Mouse (Mus musculus) gonadal fat pad, adult 2 months (tissue): ENCODE data around the gene Herpud2. TPM values are rescaled to one million over a fixed set of nuclear protein-coding genes. Genes with fewer than 3 reads are reported as not detected.
"Not testable (repeated sequence)": the region's sequence is repeated elsewhere in the genome, so short reads cannot be mapped to it uniquely, and the experiment has no call there.

Source experiments
- DNase-seq: peaks from one replicate; pipeline ENCODE4 v3.0.0-alpha.2; 2012; ENCODE audit warnings: low read depth
- polyA plus RNA-seq: library from polyadenylated mRNA; depleted of rRNA; stranded (reverse); fragments of >200 nt; gene quantifications from 2 replicates; pipeline ENCODE4 v1.2.3, GENCODE M21; 2012; rRNA removed

The Herpud2 gene
- polyA plus RNA-seq, 1 experiment: 29.8 TPM

DNA sequence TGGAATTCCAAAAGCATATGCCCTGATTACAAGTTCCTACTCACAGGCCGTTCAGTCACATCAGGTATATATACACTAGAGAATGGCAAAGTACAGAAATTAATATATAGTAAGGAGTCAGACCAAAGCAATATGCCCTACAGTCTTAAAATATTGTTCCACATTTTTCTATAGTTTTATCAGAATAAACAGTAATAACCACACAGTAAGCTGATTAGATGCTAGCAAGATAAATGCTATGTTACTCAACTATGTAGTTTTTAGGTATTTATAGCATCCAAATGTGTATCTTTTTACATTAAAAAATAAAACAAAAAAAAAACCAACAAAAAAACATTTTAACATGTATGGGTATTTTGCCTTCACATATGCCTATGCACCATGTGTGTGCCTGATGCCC is 5.7 kb downstream of the Herpud2 start:
- DNase-seq: no peak

GRCm38 (mm10) chr9:25143950-25144349 is 7.7 kb downstream of the Herpud2 start:
- DNase-seq: no peak

DNA sequence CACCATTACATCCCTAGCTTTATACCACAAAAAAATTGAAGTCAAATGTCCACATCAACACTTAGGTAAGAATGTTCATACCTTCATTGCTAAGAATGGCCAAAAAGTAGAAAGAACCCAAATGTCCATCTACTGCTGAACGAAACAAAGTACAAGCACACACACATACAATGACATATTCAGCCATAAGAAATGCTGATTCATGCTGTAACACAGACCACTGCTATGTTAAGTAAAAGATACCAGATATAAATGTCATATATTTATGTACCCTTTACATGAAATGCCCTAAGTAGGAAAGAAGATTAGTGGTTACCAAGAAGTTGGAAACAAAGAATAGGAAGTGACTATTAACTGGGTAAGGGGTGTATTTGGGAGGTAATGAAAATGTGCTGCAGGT is 8.6 kb downstream of the Herpud2 start:
- no peak for DNase-seq

- DNase-seq: no peak
Measured at GRCm38 (mm10) chr9:25142041-25142440, 9.6 kb downstream of the Herpud2 start.

GRCm38 (mm10) chr9:25140330-25140729 is 11.3 kb downstream of the Herpud2 start:
- no peak for DNase-seq

- no peak for DNase-seq
Measured at GRCm38 (mm10) chr9:25138900-25139299, 12.7 kb downstream of the Herpud2 start.

DNA sequence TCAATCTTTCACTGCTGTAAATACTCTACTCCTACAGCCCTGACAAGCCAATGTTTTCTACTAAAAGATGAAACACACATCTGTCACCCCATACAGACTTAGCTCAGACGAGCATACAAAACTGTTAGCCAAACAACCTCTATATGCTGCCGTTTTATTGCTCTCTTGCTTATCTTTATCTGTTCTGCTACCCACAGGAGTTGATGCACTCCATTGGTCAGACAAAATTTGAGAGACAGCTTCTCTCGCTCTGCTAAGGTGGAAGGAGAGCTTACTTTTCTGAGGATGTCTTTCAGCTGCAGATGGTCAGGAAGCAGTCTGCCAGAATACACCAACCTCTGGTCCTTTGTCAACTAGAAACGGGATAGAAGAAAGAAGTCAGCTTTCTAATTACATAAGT is 18.7 kb downstream of the Herpud2 start:
- no peak for DNase-seq

- no peak for DNase-seq
Measured at GRCm38 (mm10) chr9:25132253-25132652, 19.4 kb downstream of the Herpud2 start.

- no peak for DNase-seq
Measured at GRCm38 (mm10) chr9:25124048-25124447, 27.6 kb downstream of the Herpud2 start.

GRCm38 (mm10) chr9:25123590-25123989 is 28.0 kb downstream of the Herpud2 start:
- not testable (repeated sequence) for DNase-seq

GRCm38 (mm10) chr9:25104638-25105037 is 47.0 kb downstream of the Herpud2 start:
- DNase-seq: no peak

GRCm38 (mm10) chr9:25102881-25103280 is 48.7 kb downstream of the Herpud2 start:
- DNase-seq: no peak

DNA sequence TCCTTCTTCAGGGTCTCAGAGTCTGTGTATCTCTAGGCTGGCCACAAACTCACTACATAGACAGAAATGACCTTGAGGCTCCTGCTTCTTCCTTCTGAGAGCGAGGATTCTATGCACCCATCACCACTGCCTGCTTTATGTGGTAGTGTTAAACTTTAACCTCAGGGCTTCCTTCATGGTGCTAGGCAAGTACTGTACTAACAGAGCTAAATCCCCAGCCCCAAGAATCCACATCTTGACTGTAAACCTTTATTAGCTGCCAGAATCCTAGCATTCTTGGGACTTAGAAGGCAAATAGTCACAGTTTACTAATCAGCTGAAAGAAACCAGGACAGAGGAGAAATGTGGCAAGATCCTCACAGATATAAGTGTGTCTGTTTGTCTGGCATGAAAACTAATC is 60.8 kb downstream of the Herpud2 start:
- no peak for DNase-seq

GRCm38 (mm10) chr9:25089122-25089521 is 62.5 kb downstream of the Herpud2 start, which contains the start of gene Gm10181:
Gm10181 (plus strand) TSS chr9:25089422.
- no peak for DNase-seq

- no peak for DNase-seq
Measured at GRCm38 (mm10) chr9:25076505-25076904, 75.1 kb downstream of the Herpud2 start.

DNA sequence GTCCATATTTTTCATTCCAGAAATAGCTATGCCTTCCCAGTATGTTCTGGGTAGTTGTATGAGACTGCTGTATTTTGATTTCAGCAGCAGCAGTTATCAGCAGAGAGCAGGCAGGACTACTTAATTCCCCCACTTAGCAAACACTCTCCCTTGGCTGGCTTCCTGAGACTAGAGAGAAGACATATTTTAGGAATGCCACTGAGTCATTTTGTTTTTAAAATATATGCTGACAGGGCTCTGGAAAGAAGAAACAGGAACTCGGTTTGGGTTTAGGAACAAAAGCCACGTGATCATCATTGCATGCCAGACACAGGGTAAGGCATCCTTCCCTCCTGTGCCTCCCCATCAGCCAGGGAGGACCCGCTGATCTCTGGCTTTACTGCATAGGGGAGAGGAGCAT is 75.6 kb downstream of the Herpud2 start:
- DNase-seq: no peak

DNA sequence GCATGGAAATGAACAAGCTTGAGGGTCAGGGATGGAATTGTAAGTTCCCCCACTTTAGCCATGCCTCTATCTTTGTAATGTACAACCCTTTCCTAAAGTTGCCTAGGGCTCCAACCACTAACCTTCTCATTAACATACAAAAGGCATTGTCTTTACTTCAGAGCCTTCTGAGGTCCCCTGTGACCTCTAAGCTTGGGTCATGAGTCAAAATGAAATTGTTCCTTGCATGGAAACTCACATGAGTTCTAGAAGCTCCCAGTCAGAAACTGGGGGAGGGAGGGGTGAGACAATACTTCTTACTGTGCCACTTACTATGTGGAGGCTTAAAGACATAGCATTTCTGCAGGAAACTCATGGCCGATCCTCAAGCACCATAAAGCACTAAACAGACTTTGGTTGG is 79.0 kb downstream of the Herpud2 start:
- DNase-seq: no peak

GRCm38 (mm10) chr9:25058726-25059125 is 92.9 kb downstream of the Herpud2 start:
- DNase-seq: no peak

Other genes with a start within 250 kb of the Herpud2 start
- not detected in 2 replicates for gene Gm10181, start 62.4 kb downstream of the Herpud2 start, polyA plus RNA-seq
- 15.6 and 16.0 TPM in 2 replicates for gene Sept7, start 100.6 kb upstream of the Herpud2 start, polyA plus RNA-seq